Mouse (Mus musculus): ENCODE data around the gene Sh3rf1. TPM values are rescaled to one million over a fixed set of nuclear protein-coding genes. Genes with fewer than 3 reads are reported as not detected.
"Not testable (repeated sequence)": the region's sequence is repeated elsewhere in the genome, so short reads cannot be mapped to it uniquely, and the experiment has no call there.

Sh3rf1 gene
- polyA plus RNA-seq, 1 experiment from 2014 or later = 16.0 TPM

DNA sequence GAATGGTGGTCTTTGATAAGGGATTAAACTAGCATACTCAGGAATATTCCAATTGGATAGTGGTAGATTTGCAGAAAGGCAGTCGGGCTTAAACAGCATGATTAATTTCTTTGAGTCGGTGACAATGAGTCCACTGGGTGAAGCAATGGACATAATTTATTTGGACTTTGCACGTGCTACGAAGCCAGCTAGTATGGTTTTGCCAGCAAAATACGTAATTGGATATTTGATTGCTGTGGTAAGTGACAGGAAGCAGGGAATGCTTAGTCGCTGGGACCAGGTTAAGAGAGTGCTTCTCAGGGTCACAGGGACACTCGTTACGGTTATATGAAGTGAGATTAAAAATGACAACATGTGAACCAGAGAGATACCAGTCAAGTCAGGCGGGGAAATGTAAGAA is 164.7 kb downstream of the Sh3rf1 start:
- 64% methylated on average over 9 of the region's 9 CpGs for WGBS
- ATAC-seq (ENCODE audit: insufficient number of reproducible peaks, insufficient read depth, low FRiP score, low TSS enrichment) = no peak
- H3K36me3 ChIP-seq = peaks cover 17% of the 10 kb centered on the region
- no peak overlapping the region for H3K4me2 ChIP-seq (replicated peaks)
- no peaks in the 10 kb centered on the region for H3K27me3 ChIP-seq
- H3K27ac ChIP-seq = no peak overlapping the region
- no peak overlapping the region for H3K9ac ChIP-seq
- peaks cover 25% of the 10 kb centered on the region for H3K4me1 ChIP-seq
- H3K4me3 ChIP-seq = no peak overlapping the region
- no peaks in the 10 kb centered on the region for H3K9me3 ChIP-seq

DNA sequence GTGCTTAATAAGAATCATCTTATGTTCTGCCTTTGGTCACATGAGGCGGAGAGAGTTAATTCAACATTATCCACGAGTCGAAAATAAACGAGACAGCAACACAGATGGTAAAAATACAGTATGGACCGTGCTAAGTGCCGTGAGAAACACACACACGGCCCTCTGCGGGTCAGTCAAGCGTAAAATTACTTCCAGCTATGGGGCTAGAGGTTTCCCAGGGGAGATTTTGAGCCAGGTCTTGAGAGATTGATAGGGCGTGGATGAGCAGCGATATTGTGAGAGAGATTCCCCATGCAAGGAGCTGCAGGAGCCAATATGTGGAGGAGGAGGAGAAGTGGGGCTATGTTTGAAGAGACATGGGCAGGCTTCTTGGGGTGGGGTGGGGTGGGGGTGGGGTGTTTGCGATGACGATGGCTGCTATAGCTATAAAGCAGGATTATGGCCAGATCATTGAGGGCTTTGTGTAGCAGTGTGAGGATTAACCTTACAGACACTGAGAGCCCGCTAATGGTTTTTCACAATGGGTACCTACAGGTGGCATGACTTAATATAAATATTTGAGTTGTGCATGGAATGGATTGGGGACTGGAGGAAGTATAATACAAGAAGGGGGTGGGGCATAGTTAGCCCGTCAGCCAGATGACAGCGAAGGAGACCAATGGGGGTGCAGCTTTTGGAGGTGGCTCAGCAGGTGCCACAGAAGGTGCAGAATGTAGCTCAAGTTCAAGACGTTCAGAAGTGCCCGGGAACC is 166.8 kb downstream of the Sh3rf1 start:
- no peak overlapping the region for H3K9ac ChIP-seq
- no peak overlapping the region for H3K27ac ChIP-seq
- WGBS = 57% methylated on average over 18 of the region's 18 CpGs
- peaks cover 22% of the 10 kb centered on the region for H3K4me1 ChIP-seq
- no peak overlapping the region for H3K4me3 ChIP-seq
- no peaks in the 10 kb centered on the region for H3K27me3 ChIP-seq
- H3K4me2 ChIP-seq (replicated peaks) = no peak overlapping the region
- ATAC-seq (ENCODE audit: insufficient number of reproducible peaks, insufficient read depth, low FRiP score, low TSS enrichment) = peak; percentile 44; the same call in 1 of the 2 replicates
- peaks cover 10% of the 10 kb centered on the region; the same call in 1 of the 2 replicates for H3K36me3 ChIP-seq
- no peaks in the 10 kb centered on the region for H3K9me3 ChIP-seq

DNA sequence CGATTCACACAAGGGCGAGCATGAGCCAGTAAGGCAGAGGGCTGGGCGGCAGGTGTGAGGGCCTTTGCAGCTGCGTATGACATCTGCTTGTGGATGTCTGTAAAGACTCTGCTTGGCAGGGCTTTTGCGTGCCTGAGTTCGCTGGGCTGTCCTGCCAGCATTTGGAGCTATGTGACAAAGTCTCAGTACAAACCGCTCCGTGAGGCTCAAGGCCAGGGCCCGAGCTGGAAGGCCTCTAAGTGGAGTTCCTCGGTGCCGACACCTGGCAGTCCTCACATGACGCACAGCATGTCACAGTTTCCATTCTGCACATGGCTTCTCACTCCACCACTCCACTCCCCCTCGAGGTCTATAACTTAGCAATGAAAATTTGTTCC is 167.4 kb downstream of the Sh3rf1 start:
- H3K4me3 ChIP-seq = no peak overlapping the region
- 83% methylated on average over 13 of the region's 13 CpGs for WGBS
- H3K4me1 ChIP-seq = peaks cover 17% of the 10 kb centered on the region
- no peak overlapping the region for H3K27ac ChIP-seq
- no peaks in the 10 kb centered on the region for H3K9me3 ChIP-seq
- no peak overlapping the region for H3K9ac ChIP-seq
- H3K4me2 ChIP-seq (replicated peaks) = no peak overlapping the region
- 0 out of 2 replicates have a peak, but pooled peaks cover 6% of the 10 kb centered on the region for H3K36me3 ChIP-seq
- H3K27me3 ChIP-seq = no peaks in the 10 kb centered on the region
- 0 out of 2 replicates have a peak, but pooled peaks have one; percentile 29 for ATAC-seq (ENCODE audit: insufficient number of reproducible peaks, insufficient read depth, low FRiP score, low TSS enrichment)

DNA sequence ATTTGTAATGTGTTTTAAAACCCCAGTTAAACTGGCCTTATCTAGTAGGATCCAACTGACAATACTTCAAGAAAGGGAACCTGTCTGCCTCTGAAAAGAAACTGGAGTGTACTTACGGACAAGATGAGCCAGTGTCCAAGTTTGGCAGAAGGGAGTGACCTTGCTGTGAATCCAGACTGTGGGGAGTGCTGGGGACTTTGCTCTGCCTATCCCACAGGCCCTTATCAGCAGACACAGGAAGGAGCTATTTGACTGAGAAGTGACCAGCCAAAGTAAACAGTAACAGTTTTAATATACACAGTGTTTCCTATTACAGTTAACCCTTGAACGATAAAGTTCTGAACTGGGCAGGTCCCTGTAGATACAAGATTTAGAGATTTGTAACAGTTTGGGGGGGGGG is 173.5 kb downstream of the Sh3rf1 start:
- Histone ChIP-seq H3K9ac (no peak overlapping the region), H3K36me3 (no peaks in the 10 kb centered on the region), H3K27ac (no peak overlapping the region), H3K27me3 (no peaks in the 10 kb centered on the region), H3K4me3 (no peak overlapping the region), H3K4me2 (replicated peaks) (no peak overlapping the region), H3K9me3 (no peaks in the 10 kb centered on the region), H3K4me1 (no peaks in the 10 kb centered on the region)
- 70% methylated on average over 2 of the region's 2 CpGs for WGBS
- no peak for ATAC-seq (ENCODE audit: insufficient number of reproducible peaks, insufficient read depth, low FRiP score, low TSS enrichment)

DNA sequence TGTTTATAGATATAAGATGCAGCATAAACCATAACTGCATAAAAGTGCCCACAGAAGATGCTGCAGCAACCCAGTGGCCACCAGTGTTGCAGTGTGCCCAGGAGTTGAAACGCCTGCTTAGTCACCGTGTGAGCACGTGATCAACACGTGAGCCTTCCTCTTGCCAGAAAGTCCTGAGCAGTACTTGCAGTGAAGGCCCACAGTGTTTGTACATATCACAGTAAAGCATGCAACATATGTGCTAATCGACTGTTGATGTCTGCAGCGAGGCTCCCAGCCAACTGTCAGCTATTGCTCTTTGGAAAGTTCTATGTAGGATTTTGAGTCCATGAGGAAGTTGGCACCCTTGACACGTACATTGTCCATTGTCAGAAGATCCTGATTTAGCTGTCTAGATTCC is 174.1 kb downstream of the Sh3rf1 start:
- no peak overlapping the region for H3K27ac ChIP-seq
- ATAC-seq (ENCODE audit: insufficient number of reproducible peaks, insufficient read depth, low FRiP score, low TSS enrichment) = no peak
- no peaks in the 10 kb centered on the region for H3K9me3 ChIP-seq
- H3K9ac ChIP-seq = no peak overlapping the region
- no peaks in the 10 kb centered on the region for H3K36me3 ChIP-seq
- H3K4me3 ChIP-seq = no peak overlapping the region
- 92% methylated on average over 7 of the region's 7 CpGs for WGBS
- no peaks in the 10 kb centered on the region for H3K4me1 ChIP-seq
- no peak overlapping the region for H3K4me2 ChIP-seq (replicated peaks)
- no peaks in the 10 kb centered on the region for H3K27me3 ChIP-seq

DNA sequence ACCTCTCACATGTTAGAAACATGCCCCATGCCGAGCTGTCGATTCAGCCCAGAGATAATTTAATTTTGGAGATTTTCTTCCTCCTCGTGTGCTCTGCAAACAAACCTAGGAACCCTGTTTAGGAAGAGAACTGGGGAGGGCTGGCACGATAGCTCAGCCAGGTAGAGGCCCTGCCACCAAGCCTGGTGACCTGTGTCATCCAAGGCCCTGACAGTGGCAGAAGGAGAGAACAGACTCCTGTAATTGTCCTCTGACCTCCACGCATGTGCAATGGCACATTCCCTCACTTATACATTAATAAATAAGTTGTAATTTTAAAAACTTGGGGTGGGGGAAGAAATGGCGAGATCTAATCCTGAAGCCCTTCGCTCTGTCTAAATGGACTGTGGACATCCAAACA is 179.2 kb downstream of the Sh3rf1 start:
- Histone ChIP-seq H3K4me3 (no peak overlapping the region), H3K27ac (0 out of 2 replicates have a peak overlapping the region, but pooled peaks have one; percentile 46), H3K9ac (no peak overlapping the region), H3K4me1 (no peaks in the 10 kb centered on the region; the same call in 1 of the 2 replicates), H3K9me3 (no peaks in the 10 kb centered on the region), H3K27me3 (no peaks in the 10 kb centered on the region), H3K36me3 (no peaks in the 10 kb centered on the region), H3K4me2 (replicated peaks) (no peak overlapping the region)
- no peak for ATAC-seq (ENCODE audit: insufficient number of reproducible peaks, insufficient read depth, low FRiP score, low TSS enrichment)
- 66% methylated on average over 7 of the region's 7 CpGs for WGBS

DNA sequence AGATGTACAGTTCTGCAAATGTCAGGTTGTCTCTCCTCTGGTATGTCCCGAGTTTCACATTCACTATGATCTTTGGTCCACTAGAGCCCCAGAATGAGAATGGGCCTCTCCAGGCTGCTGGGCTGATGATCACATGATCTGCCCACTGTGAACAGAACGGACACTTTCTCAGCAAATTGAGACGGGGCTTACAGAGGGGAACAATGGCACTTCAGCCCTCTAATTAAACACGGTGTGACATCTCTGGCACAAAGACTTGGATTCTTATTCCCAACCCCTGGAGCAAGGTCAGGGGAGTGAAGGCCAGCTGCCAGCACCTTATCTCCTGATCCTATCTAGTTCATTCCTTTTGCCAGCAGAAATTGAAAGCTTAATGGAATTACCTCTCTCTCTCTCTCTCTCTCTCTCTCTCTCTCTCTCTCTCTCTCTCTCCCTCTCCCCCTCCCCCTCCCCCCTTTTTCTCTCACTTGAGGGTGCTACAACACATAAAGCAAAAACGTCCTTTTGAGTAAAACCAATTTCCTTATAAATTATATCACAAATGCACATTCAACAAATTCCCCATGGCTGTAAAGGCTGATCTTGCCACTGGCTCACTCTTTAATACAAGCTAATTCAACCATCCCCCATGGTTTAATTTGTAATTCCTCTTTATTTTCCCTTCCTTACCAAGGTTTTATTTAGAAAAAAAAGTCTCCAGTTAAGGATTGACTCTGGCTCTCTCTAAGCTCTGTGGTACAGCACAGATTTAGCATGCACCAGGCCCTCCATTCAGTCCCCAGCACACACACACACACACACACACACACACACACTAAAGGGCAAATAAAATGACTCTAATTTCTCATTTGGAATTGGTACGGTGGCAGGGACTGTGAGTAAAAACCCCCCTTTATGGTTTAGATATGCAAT is 179.8 kb downstream of the Sh3rf1 start:
- H3K4me1 ChIP-seq = no peaks in the 10 kb centered on the region; the same call in 1 of the 2 replicates
- H3K27ac ChIP-seq = peak overlapping the region; percentile 46
- ATAC-seq (ENCODE audit: insufficient number of reproducible peaks, insufficient read depth, low FRiP score, low TSS enrichment) = peak; percentile 43; the same call in 1 of the 2 replicates
- no peak overlapping the region for H3K4me3 ChIP-seq
- no peaks in the 10 kb centered on the region for H3K36me3 ChIP-seq
- H3K4me2 ChIP-seq (replicated peaks) = no peak overlapping the region
- H3K9me3 ChIP-seq = no peaks in the 10 kb centered on the region
- H3K27me3 ChIP-seq = no peaks in the 10 kb centered on the region
- WGBS = 11% methylated on average over 6 of the region's 6 CpGs
- no peak overlapping the region for H3K9ac ChIP-seq

DNA sequence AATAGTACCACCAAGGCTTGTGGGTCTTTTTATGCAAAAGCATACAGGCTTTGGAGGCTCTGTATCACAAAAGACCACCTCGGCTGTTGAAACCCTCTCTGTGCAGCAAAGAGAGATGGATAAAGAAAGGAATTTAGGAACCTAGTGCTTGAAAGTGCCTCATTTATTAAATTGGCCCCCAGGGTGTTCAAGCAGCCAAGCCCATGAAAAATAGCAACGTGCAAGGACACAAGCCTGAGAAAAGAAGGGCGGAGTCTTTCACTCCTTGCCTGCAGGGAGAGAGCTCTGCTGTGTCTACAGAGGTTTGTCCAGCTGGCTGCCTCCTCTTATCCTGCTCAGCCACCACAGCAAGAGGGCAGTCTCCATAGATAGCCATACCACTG is 180.5 kb downstream of the Sh3rf1 start:
- no peak overlapping the region for H3K4me3 ChIP-seq
- H3K4me2 ChIP-seq (replicated peaks) = no peak overlapping the region
- no peaks in the 10 kb centered on the region; the same call in 1 of the 2 replicates for H3K4me1 ChIP-seq
- H3K27me3 ChIP-seq = no peaks in the 10 kb centered on the region
- H3K36me3 ChIP-seq = no peaks in the 10 kb centered on the region
- no peak overlapping the region for H3K9ac ChIP-seq
- peak; percentile 47 for ATAC-seq (ENCODE audit: insufficient number of reproducible peaks, insufficient read depth, low FRiP score, low TSS enrichment)
- H3K27ac ChIP-seq = peak overlapping the region; percentile 46
- WGBS = 26% methylated on average over 3 of the region's 3 CpGs
- no peaks in the 10 kb centered on the region for H3K9me3 ChIP-seq

DNA sequence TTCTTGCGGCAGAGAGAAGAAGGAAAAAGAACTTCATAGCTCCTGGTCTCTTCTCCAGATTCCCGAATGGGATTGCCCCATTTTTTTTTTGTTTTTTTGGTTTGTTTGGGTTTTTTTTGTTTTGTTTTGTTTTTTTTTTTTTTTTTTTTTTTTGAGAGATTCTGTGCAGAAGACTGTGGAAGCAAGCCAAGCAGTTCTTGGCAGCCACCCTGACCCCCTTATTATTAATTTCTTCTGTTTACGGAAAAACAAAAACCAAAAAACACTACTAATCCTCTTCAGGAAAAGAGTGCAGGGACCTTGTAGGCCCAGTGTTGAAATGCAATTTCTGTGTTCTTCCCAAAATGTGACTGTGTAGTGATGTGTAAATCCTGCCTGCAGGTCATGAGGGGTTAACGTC is 185.4 kb downstream of the Sh3rf1 start:
- no peak for ATAC-seq (ENCODE audit: insufficient number of reproducible peaks, insufficient read depth, low FRiP score, low TSS enrichment)
- H3K27ac ChIP-seq = no peak overlapping the region
- no peak overlapping the region for H3K4me2 ChIP-seq (replicated peaks)
- no peaks in the 10 kb centered on the region for H3K36me3 ChIP-seq
- no peaks in the 10 kb centered on the region; the same call in 1 of the 2 replicates for H3K4me1 ChIP-seq
- H3K9me3 ChIP-seq = no peaks in the 10 kb centered on the region
- H3K9ac ChIP-seq = no peak overlapping the region
- H3K4me3 ChIP-seq = no peak overlapping the region
- WGBS = 89% methylated on average over 4 of the region's 4 CpGs
- no peaks in the 10 kb centered on the region for H3K27me3 ChIP-seq

DNA sequence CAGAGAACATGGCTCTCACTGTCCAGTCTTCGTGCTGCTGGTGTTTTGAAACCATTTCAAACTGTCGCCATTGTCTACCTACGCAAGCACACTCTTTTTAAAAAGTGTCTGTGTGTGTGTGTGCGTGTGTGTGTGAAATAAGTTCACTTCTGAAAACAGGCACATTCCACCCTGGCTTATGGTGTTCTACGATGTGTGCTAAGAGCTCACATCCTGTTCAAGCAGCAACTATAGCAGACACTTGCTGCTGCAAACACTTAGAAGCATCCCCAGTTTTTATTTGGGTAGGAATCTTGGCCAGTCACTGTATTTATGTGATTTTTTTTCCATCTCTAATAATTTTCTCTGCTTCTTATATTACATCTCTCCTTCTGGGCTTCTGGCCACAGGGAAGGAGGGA is 186.0 kb downstream of the Sh3rf1 start:
- H3K9ac ChIP-seq; H3K4me2 ChIP-seq (replicated peaks); H3K9me3 ChIP-seq; H3K27me3 ChIP-seq; H3K27ac ChIP-seq; H3K4me1 ChIP-seq; H3K4me3 ChIP-seq; ATAC-seq (ENCODE audit: insufficient number of reproducible peaks, insufficient read depth, low FRiP score, low TSS enrichment); H3K36me3 ChIP-seq: not testable (repeated sequence)
- WGBS = 87% methylated on average over 5 of the region's 5 CpGs

DNA sequence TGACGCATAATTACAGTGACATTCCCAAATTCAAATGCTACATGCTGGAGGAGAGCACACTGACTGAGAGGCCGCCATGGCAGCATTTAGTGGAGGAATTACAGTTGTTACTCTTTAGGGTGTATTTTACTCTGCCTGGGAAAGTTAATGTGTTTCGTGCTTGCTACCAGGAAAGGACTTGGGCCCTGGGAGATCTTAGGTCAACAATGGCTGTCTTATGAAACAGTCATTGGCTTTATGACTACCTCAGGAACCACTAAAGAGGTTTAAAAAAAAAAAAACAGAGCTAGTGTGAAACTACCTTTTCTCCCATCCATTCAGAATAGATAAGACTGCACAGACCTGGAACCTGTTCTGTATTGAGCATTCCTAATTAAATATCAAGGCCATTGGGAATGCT is 195.8 kb downstream of the Sh3rf1 start:
- peaks cover 20% of the 10 kb centered on the region for H3K4me1 ChIP-seq
- no peak overlapping the region for H3K9ac ChIP-seq
- H3K36me3 ChIP-seq = no peaks in the 10 kb centered on the region
- H3K4me3 ChIP-seq = no peak overlapping the region
- H3K27me3 ChIP-seq = no peaks in the 10 kb centered on the region
- no peak overlapping the region for H3K27ac ChIP-seq
- H3K4me2 ChIP-seq (replicated peaks) = no peak overlapping the region
- no peak for ATAC-seq (ENCODE audit: insufficient number of reproducible peaks, insufficient read depth, low FRiP score, low TSS enrichment)
- WGBS = 73% methylated on average over 3 of the region's 3 CpGs
- no peaks in the 10 kb centered on the region for H3K9me3 ChIP-seq

DNA sequence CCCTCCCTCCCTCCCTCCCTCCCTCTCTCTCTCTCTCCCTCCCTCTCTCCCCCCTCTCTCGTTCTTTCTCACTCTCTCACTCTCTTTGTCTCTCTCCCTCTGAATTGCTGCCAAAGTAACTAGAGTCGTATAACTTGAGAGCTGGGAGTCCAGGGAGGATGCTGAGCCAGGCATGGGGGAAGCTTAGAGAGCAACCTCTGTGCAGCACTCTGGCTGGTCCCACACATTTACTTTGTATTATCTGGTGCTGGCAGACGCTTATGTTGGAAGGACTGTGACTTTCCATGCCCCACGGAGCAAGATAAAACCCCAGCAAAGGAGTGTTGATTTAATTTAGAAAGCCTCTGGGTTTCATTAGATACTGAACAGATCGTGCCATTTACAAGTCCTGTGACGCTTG is 196.5 kb downstream of the Sh3rf1 start:
- H3K9ac ChIP-seq = no peak overlapping the region
- no peaks in the 10 kb centered on the region for H3K27me3 ChIP-seq
- no peaks in the 10 kb centered on the region for H3K36me3 ChIP-seq
- no peak overlapping the region for H3K4me3 ChIP-seq
- H3K4me2 ChIP-seq (replicated peaks) = no peak overlapping the region
- no peaks in the 10 kb centered on the region for H3K9me3 ChIP-seq
- H3K4me1 ChIP-seq = peaks cover 20% of the 10 kb centered on the region
- no peak for ATAC-seq (ENCODE audit: insufficient number of reproducible peaks, insufficient read depth, low FRiP score, low TSS enrichment)
- 27% methylated on average over 5 of the region's 6 CpGs for WGBS
- H3K27ac ChIP-seq = no peak overlapping the region

Measured in embryonic facial prominence, embryonic 12.5 days (tissue).